13 mouse cellular contexts compared by ENCODE assay signal in the genomic region with DNA sequence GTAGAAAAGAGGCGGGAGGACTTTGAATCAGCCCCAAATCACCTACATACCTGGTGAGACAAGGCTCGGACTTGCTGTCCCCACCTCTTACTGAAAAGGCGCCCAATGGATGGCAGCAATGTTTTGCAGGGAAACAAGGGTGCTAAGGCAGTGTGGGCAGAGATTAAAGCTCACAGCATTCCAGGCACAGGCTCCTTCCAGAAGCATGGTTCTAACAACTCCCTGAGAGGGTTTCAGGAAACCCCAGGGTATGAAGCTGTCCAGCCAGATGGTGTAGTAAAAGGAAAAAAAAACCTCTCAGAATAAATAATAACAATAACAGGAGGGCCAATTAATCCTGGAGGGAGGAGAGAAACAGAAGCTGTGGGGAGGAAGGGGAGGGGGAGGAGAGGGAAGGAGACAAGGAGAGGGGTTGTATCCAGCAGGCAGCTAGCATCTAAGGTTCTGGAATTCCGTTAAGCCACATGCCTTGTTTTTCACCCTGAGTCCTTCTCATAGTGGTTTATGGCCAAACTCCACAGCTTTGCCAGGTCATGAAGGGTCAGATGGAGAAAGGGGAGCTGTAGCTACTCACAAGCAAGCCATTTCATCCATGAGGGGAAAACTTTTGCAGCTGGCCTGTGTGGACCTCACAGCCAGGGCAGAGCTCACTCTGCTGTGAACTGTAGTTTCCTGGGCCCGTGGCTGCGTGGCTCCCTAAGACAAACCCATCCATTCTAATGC.
DNase-seq lines count a peak whose midpoint lies in the region; ATAC-seq lines count a peak whose summit lies in the region.
"Had no signal": no experiment of that assay in that cellular context is flagged by ENCODE, and none has a peak within 500 bp of the region (broad histone marks: within the 10 kb centered on the region; RNA-seq: fewer than 3 reads in every experiment).

No protein-coding gene starts in this region.

- no peaks in the 10 kb centered on the region for H3K27me3 ChIP-seq in kidney, embryonic 16.5 days (ENCODE audit: insufficient read depth, low read length)
- H3K27me3 ChIP-seq in forebrain, embryonic 14.5 days (replicated peaks; ENCODE audit: control insufficient read depth, insufficient read depth, low read length): no peaks in the 10 kb centered on the region
- H3K27me3 ChIP-seq: heart, embryonic 15.5 days had no signal

- ATAC-seq in kidney, embryonic 16.5 days (ENCODE audit: low FRiP score, low TSS enrichment): peak; percentile 59; the same call in 1 of the 2 replicates
- ATAC-seq in forebrain, embryonic 14.5 days: peak; percentile 63; the same call in 1 of the 2 replicates
- ATAC-seq in cerebellum, adult (ENCODE audit: insufficient number of reproducible peaks, low FRiP score, low TSS enrichment): no peak

- peak overlapping the region; percentile 47; the same call in 1 of the 2 replicates for H3K27ac ChIP-seq in kidney, embryonic 16.5 days (ENCODE audit: low read length)
- no peak overlapping the region for H3K27ac ChIP-seq in forebrain, embryonic 14.5 days (ENCODE audit: low read depth, low read length)
- H3K27ac ChIP-seq: heart, embryonic 15.5 days had no signal

- no peaks in the 10 kb centered on the region for H3K9me3 ChIP-seq in kidney, embryonic 16.5 days (ENCODE audit: low read length)
- H3K9me3 ChIP-seq in forebrain, embryonic 14.5 days (replicated peaks; ENCODE audit: control insufficient read depth, low read length): no peaks in the 10 kb centered on the region
- H3K9me3 ChIP-seq: G1E; heart, embryonic 15.5 days had no signal

- H3K4me3 ChIP-seq in kidney, embryonic 16.5 days (ENCODE audit: low read length): no peak overlapping the region
- no peak overlapping the region for H3K4me3 ChIP-seq in forebrain, embryonic 14.5 days (ENCODE audit: low read depth, low read length)
- H3K4me3 ChIP-seq: heart, embryonic 15.5 days had no signal

- DNase-seq in embryo, embryonic 11 days: peak; percentile 25
- DNase-seq in embryo, embryonic 9.5 days (ENCODE audit: extremely low spot score): no peak
- DNase-seq in kidney, adult 18-20 months: no peak
- DNase-seq in forebrain, embryonic 14.5 days (ENCODE audit: low spot score): peak; percentile 61
- DNase-seq in lung, postnatal 25 days (ENCODE audit: low spot score): peak; percentile 20
- DNase-seq in natural killer cell, adult 2 months (ENCODE audit: low spot score in 2 of 2): no peak
- DNase-seq: adrenal gland, postnatal 25 days; cerebellum, adult 9-11 months; thymus, postnatal 4 days had no signal

- no peak overlapping the region for H3K4me2 ChIP-seq in kidney, embryonic 16.5 days (replicated peaks; ENCODE audit: low read depth, low read length)
- H3K4me2 ChIP-seq in forebrain, embryonic 14.5 days (ENCODE audit: low read length): no peak overlapping the region
- H3K4me2 ChIP-seq: heart, embryonic 15.5 days had no signal

- H3K9ac ChIP-seq in kidney, embryonic 16.5 days (replicated peaks; ENCODE audit: low read length): no peak overlapping the region
- H3K9ac ChIP-seq in forebrain, embryonic 14.5 days (ENCODE audit: low read length): no peak overlapping the region
- H3K9ac ChIP-seq: heart, embryonic 15.5 days had no signal

- WGBS in kidney, embryonic 16.5 days: 46% methylated on average over 6 of the region's 6 CpGs
- WGBS in forebrain, embryonic 14.5 days: 54% methylated on average over 6 of the region's 6 CpGs

- H3K36me3 ChIP-seq in kidney, embryonic 16.5 days (ENCODE audit: insufficient read depth, low read length): no peaks in the 10 kb centered on the region
- H3K36me3 ChIP-seq in forebrain, embryonic 14.5 days (ENCODE audit: control insufficient read depth, insufficient read depth, low read length): no peaks in the 10 kb centered on the region
- H3K36me3 ChIP-seq: G1E; heart, embryonic 15.5 days had no signal

- H3K4me1 ChIP-seq in kidney, embryonic 16.5 days (ENCODE audit: insufficient read depth, low read length): no peaks in the 10 kb centered on the region
- H3K4me1 ChIP-seq in forebrain, embryonic 14.5 days (ENCODE audit: control insufficient read depth, insufficient read depth, low read length): peaks cover 2% of the 10 kb centered on the region; the same call in 1 of the 2 replicates
- H3K4me1 ChIP-seq: heart, embryonic 15.5 days had no signal

Comparison
In these comparisons a context has a peak if more than half of its experiments do, and no peak if none do; other contexts are left out.
1. DNase-seq: peak in embryo, embryonic 11 days (single experiment), forebrain, embryonic 14.5 days (single experiment) and lung, postnatal 25 days (single experiment); none in embryo, embryonic 9.5 days (single experiment), kidney, adult 18-20 months (single experiment) and natural killer cell, adult 2 months (0 of 2).